Mouse (Mus musculus) E14TG2a.4 (cell line): ENCODE data around the gene Ficd.

ENCODE experiments used
- H3K27me3 ChIP-seq: 2 replicates; pipeline ENCODE4 v1.6.1; 2014; ENCODE audit warnings: low read length, control low read depth; ENCODE audit not compliant: insufficient read depth
- H3K36me3 ChIP-seq: 2 replicates; pipeline ENCODE4 v1.6.1; 2014; ENCODE audit warnings: low read length, control low read depth; ENCODE audit not compliant: insufficient read depth
- H3K4me1 ChIP-seq: replicated peaks from 2 replicates; pipeline ENCODE4 v1.6.1; 2014; ENCODE audit warnings: low read depth, low read length, control low read depth
- H3K4me3 ChIP-seq: replicated peaks from 2 replicates; pipeline ENCODE4 v1.5.1; 2014; ENCODE audit warnings: mild to moderate bottlenecking, low read length
- H3K9me3 ChIP-seq: 2 replicates; pipeline ENCODE4 v1.6.1; 2014; ENCODE audit warnings: low read length, control low read depth
- CTCF ChIP-seq: conservative IDR thresholded peaks from 2 replicates; pipeline ENCODE4 v1.5.1; 2014; ENCODE audit warnings: low read length
- NANOG ChIP-seq: IDR thresholded peaks from 2 replicates; pipeline ENCODE4 v1.6.1; 2014; ENCODE audit warnings: borderline replicate concordance, low read length, mixed read lengths
- POU5F1 ChIP-seq: IDR thresholded peaks from 2 replicates; pipeline ENCODE4 v1.6.1; 2014; ENCODE audit warnings: low read length, borderline replicate concordance

The Ficd gene

DNA sequence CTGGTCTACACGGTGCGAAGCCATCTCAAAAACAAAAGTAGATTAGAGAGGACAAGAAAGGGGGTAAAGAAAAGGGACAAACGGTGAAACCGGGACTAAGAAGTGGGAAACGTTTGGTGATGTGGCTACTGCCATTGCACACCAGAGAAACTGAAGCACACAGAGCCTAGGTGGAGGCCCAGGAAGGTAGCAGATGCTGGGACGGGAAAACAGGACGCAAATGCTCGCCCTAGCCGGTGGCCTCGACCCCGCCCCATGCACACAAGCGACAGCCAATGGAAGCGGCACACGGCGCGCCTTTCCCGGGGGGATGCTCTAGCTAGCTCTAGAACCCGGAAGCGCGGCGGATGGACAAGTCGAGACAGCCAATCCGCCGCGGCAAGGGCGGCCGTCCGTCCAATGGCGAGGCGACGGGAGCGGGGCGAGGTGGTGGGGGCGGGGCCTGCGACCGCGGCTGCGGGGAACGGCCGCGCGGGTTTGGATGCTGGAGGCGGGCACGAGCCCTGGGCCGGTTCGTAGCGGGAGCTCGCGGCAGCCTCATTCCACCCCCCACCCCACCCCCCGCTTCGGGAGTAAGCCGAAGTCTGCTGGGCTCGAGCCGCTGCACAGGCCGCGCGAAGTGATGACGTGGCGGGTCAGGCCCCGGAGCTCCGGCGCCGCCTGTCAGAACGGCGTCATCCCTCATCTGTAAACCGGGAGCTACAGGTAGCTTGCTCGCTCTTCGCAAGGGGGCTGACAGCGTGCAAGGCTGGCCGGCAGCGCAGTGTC is at the start of gene Ficd:
TSS of gene Ficd (plus strand) at position 459 of the 768 bp plus-strand sequence.
- H3K4me1 ChIP-seq, result peaks cover 70% of the 10 kb centered on the region
- H3K4me3 ChIP-seq, result peak within 1 kb of the TSS; percentile 89
- peaks cover 38% of the 10 kb centered on the region for H3K36me3 ChIP-seq
- no peaks in the 10 kb centered on the region for H3K9me3 ChIP-seq
- no peak for TF ChIP-seq NANOG
- TF ChIP-seq POU5F1, result no peak
- no peak for TF ChIP-seq CTCF
- H3K27me3 ChIP-seq, result no peaks in the 10 kb centered on the region

DNA sequence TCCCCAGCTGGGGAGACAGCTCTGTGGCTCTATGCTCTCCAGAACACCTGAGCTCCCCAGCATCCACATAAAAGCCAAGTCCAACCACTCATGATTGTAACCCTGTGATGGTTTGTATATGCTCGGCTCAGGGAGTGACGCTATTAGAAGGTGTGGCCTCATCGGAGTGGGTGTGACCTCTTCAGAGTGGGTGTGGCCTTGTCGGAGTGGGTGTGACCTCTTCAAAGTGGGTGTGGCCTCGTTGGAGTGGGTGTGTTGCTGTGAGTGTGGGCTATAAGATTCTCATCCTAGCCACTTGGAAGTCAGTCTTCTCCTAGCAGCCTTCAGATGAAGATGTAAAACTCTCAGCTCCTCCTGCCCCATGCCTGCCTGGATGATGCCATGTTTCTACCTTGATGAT is 48.1 kb upstream of the Ficd start:
- Histone ChIP-seq H3K9me3 (no peaks in the 10 kb centered on the region), H3K4me1 (peaks cover 16% of the 10 kb centered on the region), H3K4me3 (no peak overlapping the region), H3K36me3 (no peaks in the 10 kb centered on the region), H3K27me3 (no peaks in the 10 kb centered on the region; the same call in 1 of the 2 replicates)
- TF ChIP-seq CTCF (no peak), NANOG (no peak), POU5F1 (no peak)

DNA sequence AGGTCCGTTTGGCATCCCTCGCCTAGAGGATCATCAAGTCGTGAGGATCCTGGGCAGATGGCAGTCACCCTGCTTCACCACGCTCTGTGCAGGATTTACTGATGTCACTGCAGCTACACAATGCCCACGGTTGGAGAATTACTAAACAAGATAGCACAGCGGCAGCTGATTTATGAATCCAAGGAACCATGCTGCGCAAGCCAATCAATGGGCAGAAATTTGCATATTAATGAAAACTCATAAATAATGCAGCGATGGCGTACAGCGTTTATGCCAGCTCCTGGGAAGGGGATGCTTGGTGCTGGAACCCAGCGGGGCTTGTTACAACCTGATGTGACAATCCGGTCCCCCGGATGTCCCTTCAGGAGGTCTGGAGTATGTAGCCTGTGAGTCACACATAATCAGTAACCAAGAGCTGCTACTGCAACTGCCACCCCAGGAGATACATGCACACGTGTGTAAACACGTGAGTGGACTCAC is 45.5 kb upstream of the Ficd start:
- H3K4me1 ChIP-seq, result peaks cover 15% of the 10 kb centered on the region
- H3K27me3 ChIP-seq, result no peaks in the 10 kb centered on the region; the same call in 1 of the 2 replicates
- TF ChIP-seq POU5F1 (peak; percentile 66; the same call in 1 of the 2 replicates), CTCF (no peak), NANOG (no peak)
- H3K4me3 ChIP-seq, result no peak overlapping the region
- no peaks in the 10 kb centered on the region for H3K36me3 ChIP-seq
- peaks cover 5% of the 10 kb centered on the region for H3K9me3 ChIP-seq

DNA sequence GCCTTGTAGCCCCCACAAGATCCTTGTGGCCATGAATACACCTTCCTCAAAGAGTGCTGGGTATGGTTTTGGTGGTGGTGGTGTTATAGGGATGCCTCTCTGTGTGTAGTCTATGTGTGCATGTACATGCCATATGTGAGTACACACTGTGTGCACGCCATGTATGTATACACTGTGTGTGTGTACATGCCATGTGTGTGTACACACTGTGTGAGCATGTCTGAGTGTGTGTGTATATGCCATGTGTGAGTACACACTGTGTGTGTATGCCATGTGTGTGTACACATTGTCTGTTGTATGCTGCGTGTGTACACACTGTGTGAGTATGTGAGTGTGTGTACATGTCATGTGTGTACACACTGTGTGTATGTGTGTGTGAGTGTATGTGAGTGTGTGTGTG is 44.7 kb upstream of the Ficd start:
- Histone ChIP-seq H3K4me3 (no peak overlapping the region), H3K36me3 (no peaks in the 10 kb centered on the region), H3K4me1 (peaks cover 23% of the 10 kb centered on the region), H3K27me3 (no peaks in the 10 kb centered on the region), H3K9me3 (peaks cover 5% of the 10 kb centered on the region)
- TF ChIP-seq NANOG (no peak), POU5F1 (no peak), CTCF (no peak)

DNA sequence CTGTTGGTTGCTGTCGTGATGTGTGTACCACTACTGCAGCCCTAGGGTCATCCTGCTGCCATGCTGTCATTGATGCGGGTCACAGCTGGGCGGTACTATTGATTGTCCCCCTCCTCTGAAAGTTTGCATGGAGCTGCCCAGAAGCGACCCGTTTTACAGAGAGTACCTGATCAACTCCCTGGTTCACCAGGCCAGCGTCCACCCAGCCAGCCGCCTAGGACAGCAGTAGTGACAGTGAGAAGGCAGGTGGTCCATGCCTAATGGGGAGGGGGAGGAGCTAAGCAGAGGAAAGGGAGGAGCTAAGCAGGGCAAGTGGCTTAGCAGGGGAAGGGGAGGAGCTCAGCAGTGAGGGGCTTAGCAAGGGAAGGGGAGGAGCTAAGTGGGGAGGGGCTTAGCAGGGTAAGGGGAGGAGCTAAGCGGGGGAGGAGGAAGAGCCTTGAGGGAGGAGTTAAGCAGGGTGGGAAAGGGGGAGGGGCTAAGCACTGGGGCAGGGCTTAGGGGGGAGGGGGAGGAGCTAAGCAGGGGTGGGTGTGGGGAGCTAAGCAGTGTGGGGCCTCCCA is 42.3 kb upstream of the Ficd start:
- Histone ChIP-seq H3K4me3 (no peak overlapping the region), H3K27me3 (no peaks in the 10 kb centered on the region), H3K36me3 (no peaks in the 10 kb centered on the region), H3K4me1 (peaks cover 35% of the 10 kb centered on the region), H3K9me3 (peaks cover 5% of the 10 kb centered on the region)
- TF ChIP-seq POU5F1 (no peak), CTCF (no peak), NANOG (no peak)

DNA sequence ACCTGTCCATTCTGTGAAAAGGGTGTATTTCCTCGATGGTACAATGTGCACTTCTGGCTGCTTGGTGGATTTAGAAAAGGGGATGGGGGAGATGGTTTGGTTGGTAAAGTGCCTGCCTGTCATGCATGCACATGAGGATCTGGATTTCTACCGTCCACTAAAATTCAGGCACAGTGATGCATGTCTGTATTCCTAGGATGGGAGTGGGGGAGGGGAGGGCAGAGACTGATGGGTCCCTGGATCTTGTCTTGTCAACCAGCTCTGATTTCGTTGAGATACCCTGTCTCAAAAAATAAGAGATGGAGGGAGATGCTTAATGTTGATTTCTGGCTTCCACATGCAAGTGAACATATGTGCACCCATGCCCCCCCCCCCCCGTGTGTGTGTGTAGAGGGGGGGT is 41.6 kb upstream of the Ficd start:
- peaks cover 40% of the 10 kb centered on the region for H3K4me1 ChIP-seq
- TF ChIP-seq NANOG (no peak), POU5F1 (no peak), CTCF (no peak)
- H3K27me3 ChIP-seq, result no peaks in the 10 kb centered on the region
- H3K4me3 ChIP-seq, result no peak overlapping the region
- H3K36me3 ChIP-seq, result no peaks in the 10 kb centered on the region
- H3K9me3 ChIP-seq, result peaks cover 5% of the 10 kb centered on the region

DNA sequence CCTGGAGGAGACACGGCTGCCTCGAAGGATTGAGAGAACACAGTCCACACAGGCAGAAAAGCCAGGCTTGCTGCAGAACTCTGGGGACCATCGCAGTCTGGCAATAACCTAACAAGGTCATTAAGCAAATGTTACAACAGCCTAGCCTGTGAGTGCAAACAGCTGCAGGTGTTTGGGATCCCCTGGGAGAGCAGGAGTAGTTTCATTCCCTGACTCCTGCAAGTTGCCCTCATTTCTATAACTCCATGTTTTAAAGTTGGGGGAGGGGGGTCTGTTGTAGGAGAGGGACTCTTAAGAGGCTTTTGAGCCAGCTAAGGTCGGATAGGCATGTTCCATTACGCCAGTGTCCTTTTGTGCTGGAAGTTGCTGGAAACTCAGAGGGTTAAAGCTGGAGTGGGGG is 41.2 kb upstream of the Ficd start:
- Histone ChIP-seq H3K4me3 (no peak overlapping the region), H3K9me3 (peaks cover 5% of the 10 kb centered on the region), H3K36me3 (no peaks in the 10 kb centered on the region), H3K4me1 (peaks cover 44% of the 10 kb centered on the region), H3K27me3 (no peaks in the 10 kb centered on the region)
- no peak for TF ChIP-seq NANOG
- no peak for TF ChIP-seq CTCF
- no peak for TF ChIP-seq POU5F1

DNA sequence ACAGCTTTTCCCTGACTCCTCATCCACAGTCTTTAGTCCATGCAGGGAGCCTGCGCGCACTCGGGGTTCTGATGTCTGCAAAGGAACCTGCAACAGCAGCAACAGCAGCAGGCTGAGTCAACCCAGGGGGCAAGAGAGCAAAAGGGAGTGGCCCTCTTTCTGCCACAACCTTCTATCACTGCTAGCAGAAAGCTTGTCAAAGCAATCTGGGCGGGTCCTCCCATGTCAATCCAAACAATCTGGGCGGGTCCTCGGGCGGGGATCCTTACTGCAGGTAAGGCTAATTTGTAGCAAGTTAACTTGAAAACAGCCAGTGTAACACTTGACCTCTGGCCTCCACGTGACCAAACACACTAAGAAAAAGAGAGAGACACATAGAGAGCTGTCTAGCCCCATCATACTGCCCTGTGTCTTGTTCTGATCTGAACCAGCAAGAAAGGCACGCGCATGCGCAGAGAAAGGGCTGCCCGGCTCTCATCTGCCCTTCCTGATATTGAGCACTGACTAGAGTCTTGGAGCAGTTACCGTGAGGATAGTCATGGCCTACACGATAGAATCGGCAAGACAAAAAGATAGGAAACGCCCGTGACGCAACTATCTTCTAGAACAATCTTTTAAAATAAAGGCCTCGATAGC is 35.1 kb upstream of the Ficd start:
- TF ChIP-seq NANOG (no peak), POU5F1 (no peak)
- no peaks in the 10 kb centered on the region for H3K36me3 ChIP-seq

More for the DNA sequence above, 35.1 kb upstream of the Ficd start:
- Histone ChIP-seq H3K27me3 (peaks cover 9% of the 10 kb centered on the region), H3K9me3 (no peaks in the 10 kb centered on the region), H3K4me3 (peak overlapping the region; percentile 8; the same call in 1 of the 2 replicates), H3K4me1 (peaks cover 59% of the 10 kb centered on the region)
